ENCODE assay signal across 8 mouse cellular contexts in genomic region chr11:120086702-120087152, GRCm38 (mm10). TPM values are rescaled to one million over a fixed set of nuclear protein-coding genes. Genes with fewer than 3 reads are reported as not detected.
DNase-seq lines count a peak whose midpoint lies in the region; ATAC-seq lines count a peak whose summit lies in the region.

Gene Cep131 (minus strand): TSS chr11:120086827.

- peak within 1 kb of the TSS; percentile 83 for H3K4me3 ChIP-seq in lung, embryonic 16.5 days (ENCODE audit: low read length)

- peak; percentile 89 for DNase-seq in MEL-GATA-1-ER (ENCODE audit: extremely low read depth, low read depth)
- DNase-seq in cerebellum, adult 8-10 months = peak; percentile 97
- DNase-seq in forelimb bud, embryonic 11.5 days (ENCODE audit: low read depth, low spot score) = peak; percentile 96
- DNase-seq in layer of hippocampus, adult 9-10 months (ENCODE audit: low spot score) = peak; percentile 94
- DNase-seq in ovary, postnatal 10 days (ENCODE audit: low spot score) = peak; percentile 88
- peak; percentile 97 to 98 for DNase-seq in thymus, postnatal 10 days (ENCODE audit: low spot score in 2 of 2)

- under 1% methylated on average over 42 of the region's 42 CpGs for WGBS in lung, embryonic 16.5 days

- H3K27me3 ChIP-seq in lung, embryonic 16.5 days (ENCODE audit: control insufficient read depth, insufficient read depth, low read depth, low read length) = no peaks in the 10 kb centered on the region

- peak within 1 kb of the TSS; percentile 65 for H3K4me2 ChIP-seq in lung, embryonic 16.5 days (ENCODE audit: low read depth, low read length)

- H3K36me3 ChIP-seq in lung, embryonic 16.5 days (ENCODE audit: control insufficient read depth, insufficient read depth, low read length) = peaks cover 9% of the 10 kb centered on the region

- no peaks in the 10 kb centered on the region for H3K9me3 ChIP-seq in lung, embryonic 16.5 days (ENCODE audit: control insufficient read depth, low read length)

- peak within 1 kb of the TSS; percentile 56 for H3K27ac ChIP-seq in lung, embryonic 16.5 days (ENCODE audit: low read length)

- H3K9ac ChIP-seq in lung, embryonic 16.5 days (ENCODE audit: low read length) = peak within 1 kb of the TSS; percentile 88

- peaks cover 9% of the 10 kb centered on the region for H3K4me1 ChIP-seq in lung, embryonic 16.5 days (replicated peaks; ENCODE audit: control insufficient read depth, insufficient read depth, low read length)

- peak; percentile 99 for ATAC-seq in hematopoietic stem cell, adult 5-6 weeks (replicated peaks in 1 of 2; ENCODE audit: insufficient read depth in 1 of 2, low FRiP score in 2 of 2, low TSS enrichment in 1 of 2, low read depth in 1 of 2, poor library complexity in 2 of 2, severe bottlenecking in 2 of 2)
- peak; percentile 99 for ATAC-seq in lung, embryonic 16.5 days (ENCODE audit: low read depth)

RNA-seq across cellular contexts. Expression of gene Cep131, which starts in this region (rescaled TPM):
- 22.5 and 25.5 TPM in 2 replicates for total RNA-seq in hematopoietic stem cell, adult 5-6 weeks (2017)
- 15.3 and 16.4 TPM in 2 replicates for polyA plus RNA-seq in lung, embryonic 16.5 days (2015; fragmentation: Nextera tagmentation; extraction: Ambion mirVana)

Comparison
In these comparisons a context has a peak if more than half of its experiments do, and no peak if none do; other contexts are left out.
1. Peak in every context shown above with its lines: DNase-seq, ATAC-seq, H3K4me3 ChIP-seq and H3K27ac ChIP-seq.